Mouse (Mus musculus): ENCODE data around the gene Lhb. TPM values are rescaled to one million over a fixed set of nuclear protein-coding genes. Genes with fewer than 3 reads are reported as not detected.

The Lhb gene
- total and polyA plus RNA-seq, 2 experiments = not detected

- TF ChIP-seq CTCF (IDR thresholded peaks at IDR 0.05; ENCODE audit: low read depth, low read length) = no peak
- TF ChIP-seq POLR2A (IDR thresholded peaks at IDR 0.05; ENCODE audit: extremely low read depth, insufficient read depth, low read length) = no peak
- no peak overlapping the region for H3K9ac ChIP-seq (ENCODE audit: low read depth, low read length)
- 72% methylated on average over 7 of the region's 7 CpGs for WGBS
- no peak overlapping the region for H3K27ac ChIP-seq (replicated peaks; ENCODE audit: insufficient read depth, low read depth, low read length)
- peaks cover 21% of the 10 kb centered on the region for H3K4me1 ChIP-seq (ENCODE audit: control insufficient read depth, insufficient read depth, low read length)
- no peaks in the 10 kb centered on the region for H3K27me3 ChIP-seq (ENCODE audit: control insufficient read depth, insufficient read depth, low read length)
- H3K4me3 ChIP-seq (ENCODE audit: insufficient read depth, low read depth, low read length) = no peak overlapping the region
- peaks cover 17% of the 10 kb centered on the region for H3K79me2 ChIP-seq (ENCODE audit: control insufficient read depth, insufficient read depth, low read length)
- peaks cover 4% of the 10 kb centered on the region for H3K36me3 ChIP-seq (ENCODE audit: control insufficient read depth, insufficient read depth, low read length)
- DNase-seq (ENCODE audit: extremely low read depth, low read depth, low spot score) = peak; percentile 51
These were observed 43.6 kb downstream of the Lhb start for GRCm38 (mm10) chr7:45463987-45464778.

GRCm38 (mm10) chr7:45465112-45465511 lies 44.5 kb downstream of the Lhb start:
- peaks cover 4% of the 10 kb centered on the region for H3K36me3 ChIP-seq (ENCODE audit: control insufficient read depth, insufficient read depth, low read length)
- H3K4me1 ChIP-seq (ENCODE audit: control insufficient read depth, insufficient read depth, low read length) = peaks cover 21% of the 10 kb centered on the region
- H3K27me3 ChIP-seq (ENCODE audit: control insufficient read depth, insufficient read depth, low read length) = no peaks in the 10 kb centered on the region
- H3K9ac ChIP-seq (ENCODE audit: low read depth, low read length) = no peak overlapping the region
- H3K27ac ChIP-seq (replicated peaks; ENCODE audit: insufficient read depth, low read depth, low read length) = no peak overlapping the region
- WGBS = 92% methylated on average over 12 of the region's 12 CpGs
- TF ChIP-seq CTCF (IDR thresholded peaks at IDR 0.05; ENCODE audit: low read depth, low read length) = no peak
- no peak for TF ChIP-seq POLR2A (IDR thresholded peaks at IDR 0.05; ENCODE audit: extremely low read depth, insufficient read depth, low read length)
- no peak overlapping the region for H3K4me3 ChIP-seq (ENCODE audit: insufficient read depth, low read depth, low read length)
- no peak for DNase-seq (ENCODE audit: extremely low read depth, low read depth, low spot score)
- H3K79me2 ChIP-seq (ENCODE audit: control insufficient read depth, insufficient read depth, low read length) = peaks cover 16% of the 10 kb centered on the region; the same call in 1 of the 2 replicates

GRCm38 (mm10) chr7:45465549-45465948 lies 44.9 kb downstream of the Lhb start:
- Histone ChIP-seq H3K27me3 (ENCODE audit: control insufficient read depth, insufficient read depth, low read length) (no peaks in the 10 kb centered on the region), H3K4me3 (ENCODE audit: insufficient read depth, low read depth, low read length) (peak overlapping the region; percentile 91), H3K79me2 (ENCODE audit: control insufficient read depth, insufficient read depth, low read length) (peaks cover 16% of the 10 kb centered on the region; the same call in 1 of the 2 replicates), H3K27ac (replicated peaks; ENCODE audit: insufficient read depth, low read depth, low read length) (no peak overlapping the region), H3K36me3 (ENCODE audit: control insufficient read depth, insufficient read depth, low read length) (peaks cover 4% of the 10 kb centered on the region), H3K4me1 (ENCODE audit: control insufficient read depth, insufficient read depth, low read length) (peaks cover 20% of the 10 kb centered on the region), H3K9ac (ENCODE audit: low read depth, low read length) (peak overlapping the region; percentile 91; the same call in 1 of the 2 replicates)
- 0 out of 2 replicates have a peak, but pooled peaks have one; percentile 8 for TF ChIP-seq CTCF (IDR thresholded peaks at IDR 0.05; ENCODE audit: low read depth, low read length)
- TF ChIP-seq POLR2A (IDR thresholded peaks at IDR 0.05; ENCODE audit: extremely low read depth, insufficient read depth, low read length) = no peak
- WGBS = 83% methylated on average over 9 of the region's 9 CpGs
- DNase-seq (ENCODE audit: extremely low read depth, low read depth, low spot score) = no peak

- H3K4me3 ChIP-seq (ENCODE audit: insufficient read depth, low read depth, low read length) = peak within 1 kb of the TSS; percentile 91
- H3K36me3 ChIP-seq (ENCODE audit: control insufficient read depth, insufficient read depth, low read length) = peaks cover 4% of the 10 kb centered on the region
- H3K9ac ChIP-seq (ENCODE audit: low read depth, low read length) = peak within 1 kb of the TSS; percentile 91
- TF ChIP-seq CTCF (IDR thresholded peaks at IDR 0.05; ENCODE audit: low read depth, low read length) (no peak), POLR2A (IDR thresholded peaks at IDR 0.05; ENCODE audit: extremely low read depth, insufficient read depth, low read length) (peak; percentile 48; the same call in 1 of the 2 replicates)
- peak; percentile 74 for DNase-seq (ENCODE audit: extremely low read depth, low read depth, low spot score)
- H3K27me3 ChIP-seq (ENCODE audit: control insufficient read depth, insufficient read depth, low read length) = no peaks in the 10 kb centered on the region
- peak within 1 kb of the TSS; percentile 74 for H3K27ac ChIP-seq (replicated peaks; ENCODE audit: insufficient read depth, low read depth, low read length)
- H3K4me1 ChIP-seq (ENCODE audit: control insufficient read depth, insufficient read depth, low read length) = peaks cover 18% of the 10 kb centered on the region
- peaks cover 16% of the 10 kb centered on the region; the same call in 1 of the 2 replicates for H3K79me2 ChIP-seq (ENCODE audit: control insufficient read depth, insufficient read depth, low read length)
- 1% methylated on average over 56 of the region's 58 CpGs for WGBS
These were observed 45.9 kb downstream of the Lhb start, which contains the start of gene Bax for GRCm38 (mm10) chr7:45466283-45467089. TSS of gene Bax (minus strand) at chr7:45466898.

- WGBS = 43% methylated on average over 7 of the region's 7 CpGs
- no peak for DNase-seq (ENCODE audit: extremely low read depth, low read depth, low spot score)
- H3K27me3 ChIP-seq (ENCODE audit: control insufficient read depth, insufficient read depth, low read length) = no peaks in the 10 kb centered on the region
- TF ChIP-seq CTCF (IDR thresholded peaks at IDR 0.05; ENCODE audit: low read depth, low read length) = no peak
- TF ChIP-seq POLR2A (IDR thresholded peaks at IDR 0.05; ENCODE audit: extremely low read depth, insufficient read depth, low read length) = no peak
- H3K36me3 ChIP-seq (ENCODE audit: control insufficient read depth, insufficient read depth, low read length) = peaks cover 6% of the 10 kb centered on the region
- H3K4me1 ChIP-seq (ENCODE audit: control insufficient read depth, insufficient read depth, low read length) = peaks cover 16% of the 10 kb centered on the region
- peaks cover 16% of the 10 kb centered on the region; the same call in 1 of the 2 replicates for H3K79me2 ChIP-seq (ENCODE audit: control insufficient read depth, insufficient read depth, low read length)
- H3K9ac ChIP-seq (ENCODE audit: low read depth, low read length) = no peak overlapping the region
- no peak overlapping the region for H3K27ac ChIP-seq (replicated peaks; ENCODE audit: insufficient read depth, low read depth, low read length)
- H3K4me3 ChIP-seq (ENCODE audit: insufficient read depth, low read depth, low read length) = no peak overlapping the region
These were observed 46.6 kb downstream of the Lhb start for GRCm38 (mm10) chr7:45467090-45467670.

Measured in liver, adult 2 months (tissue).